Mouse (Mus musculus): ENCODE measurements around the gene Prrg2. TPM values are rescaled to one million over a fixed set of nuclear protein-coding genes. Genes with fewer than 3 reads are reported as not detected.
A peak's percentile ranks its signal among the peaks of the same experiment; 100 is the strongest.
"Not testable (repeated sequence)": the region's sequence is repeated elsewhere in the genome, so short reads cannot be mapped to it uniquely, and the experiment has no call there.

The Prrg2 gene
- 20.5 and 24.7 TPM in 2 replicates for polyA plus RNA-seq (2015; fragmentation: Nextera tagmentation; extraction: Ambion mirVana)

DNA sequence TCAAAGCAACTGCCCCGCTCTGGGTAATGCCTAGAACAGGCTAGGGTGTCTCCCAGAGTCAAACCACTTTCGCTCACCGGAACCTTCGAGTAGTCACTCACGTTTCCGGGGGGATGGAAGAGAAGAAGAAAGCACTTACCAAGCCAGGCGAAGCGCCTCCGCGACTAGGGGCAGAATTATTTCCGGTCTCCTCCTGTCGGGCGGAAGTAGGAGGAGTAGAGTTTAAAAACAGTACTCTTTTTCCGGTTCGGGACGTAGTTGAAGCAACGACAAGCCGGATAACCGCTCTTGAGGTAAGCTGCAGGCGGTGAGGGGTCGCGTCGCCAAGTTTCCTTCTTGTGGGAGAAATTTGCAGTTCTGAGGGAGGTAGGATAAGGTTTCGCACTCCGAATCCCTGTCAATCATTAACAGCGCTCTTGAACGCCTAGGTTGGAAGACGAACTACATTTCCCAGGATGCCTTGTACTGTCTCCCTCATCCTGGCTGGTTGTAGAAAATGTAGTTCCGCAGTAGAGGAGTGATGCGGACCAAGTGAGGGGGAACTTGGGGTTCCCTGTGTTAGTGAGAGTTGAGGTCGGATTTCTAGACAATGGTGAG lies at the start of gene Prrg2, which contains the start of gene Nosip:
Prrg2 (minus strand) TSS at position 439 of the 597 bp plus-strand sequence.
Nosip (plus strand) TSS at position 191 of the 597 bp plus-strand sequence.
- H3K9me3 ChIP-seq, result no peaks in the 10 kb centered on the region
- H3K4me1 ChIP-seq, result peaks cover 19% of the 10 kb centered on the region; the same call in 1 of the 2 replicates
- peak within 1 kb of the TSS; percentile 62 for H3K4me3 ChIP-seq (replicated peaks)
- H3K9ac ChIP-seq, result peak within 1 kb of the TSS; percentile 37
- WGBS, result under 1% methylated on average over 31 of the region's 31 CpGs
- H3K36me3 ChIP-seq, result 0 out of 2 replicates have a peak, but pooled peaks cover 5% of the 10 kb centered on the region
- ATAC-seq (ENCODE audit: insufficient read depth, low FRiP score, low read depth), result peak; percentile 86
- H3K27me3 ChIP-seq (replicated peaks), result no peaks in the 10 kb centered on the region
- H3K4me2 ChIP-seq, result peak within 1 kb of the TSS; percentile 71
- H3K27ac ChIP-seq, result peak within 1 kb of the TSS; percentile 93

DNA sequence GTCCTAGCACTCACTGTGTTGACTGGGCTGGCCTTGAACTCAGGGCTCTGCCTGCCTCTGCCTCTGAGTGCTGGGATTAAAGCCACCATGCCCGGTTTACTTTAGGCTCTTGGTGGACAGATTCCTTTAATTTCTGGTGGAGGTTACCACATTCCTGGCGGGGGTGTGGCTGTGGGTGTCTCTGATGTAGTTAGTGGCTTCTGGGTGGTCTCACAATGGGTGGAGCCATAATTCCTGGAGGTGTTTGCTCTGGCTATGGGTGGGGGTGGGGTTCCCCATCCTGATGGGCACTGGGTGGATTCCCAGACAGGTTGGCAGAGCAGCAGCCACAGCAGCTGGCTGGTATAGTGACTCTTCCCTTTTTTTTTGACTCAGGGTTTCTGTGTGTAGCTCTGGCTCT lies 49.5 kb upstream of the Prrg2 start:
- no peaks in the 10 kb centered on the region for H3K4me1 ChIP-seq
- no peaks in the 10 kb centered on the region for H3K9me3 ChIP-seq
- H3K9ac ChIP-seq, result no peak overlapping the region
- H3K27me3 ChIP-seq (replicated peaks), result no peaks in the 10 kb centered on the region
- no peak overlapping the region for H3K4me2 ChIP-seq
- H3K36me3 ChIP-seq, result no peaks in the 10 kb centered on the region
- no peak overlapping the region for H3K27ac ChIP-seq
- ATAC-seq (ENCODE audit: insufficient read depth, low FRiP score, low read depth), result peak; percentile 34; the same call in 1 of the 2 replicates
- 45% methylated on average over 2 of the region's 2 CpGs for WGBS
- no peak overlapping the region for H3K4me3 ChIP-seq (replicated peaks)

DNA sequence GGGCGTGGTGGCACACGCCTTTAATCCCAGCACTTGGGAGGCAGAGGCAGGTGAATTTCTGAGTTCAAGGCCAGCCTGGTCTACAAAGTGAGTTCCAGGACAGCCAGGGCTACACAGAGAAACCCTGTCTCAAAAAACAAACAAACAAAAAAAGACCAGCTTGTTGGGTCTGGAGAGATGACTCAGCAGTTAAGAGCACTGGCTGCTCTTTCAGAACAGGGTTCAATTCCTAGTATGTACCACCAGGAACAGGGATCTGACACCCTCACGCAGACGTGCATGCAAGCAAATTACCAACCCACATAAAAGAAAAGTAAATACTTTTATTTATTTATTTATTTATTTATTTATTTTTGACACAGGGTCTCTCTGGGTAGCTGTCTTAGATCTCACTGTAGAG lies 47.6 kb upstream of the Prrg2 start:
- 82% methylated on average over 4 of the region's 4 CpGs for WGBS
- not testable (repeated sequence) for H3K4me1 ChIP-seq; H3K36me3 ChIP-seq; H3K9ac ChIP-seq; ATAC-seq (ENCODE audit: insufficient read depth, low FRiP score, low read depth); H3K9me3 ChIP-seq; H3K27me3 ChIP-seq (replicated peaks); H3K27ac ChIP-seq; H3K4me2 ChIP-seq; H3K4me3 ChIP-seq (replicated peaks)

DNA sequence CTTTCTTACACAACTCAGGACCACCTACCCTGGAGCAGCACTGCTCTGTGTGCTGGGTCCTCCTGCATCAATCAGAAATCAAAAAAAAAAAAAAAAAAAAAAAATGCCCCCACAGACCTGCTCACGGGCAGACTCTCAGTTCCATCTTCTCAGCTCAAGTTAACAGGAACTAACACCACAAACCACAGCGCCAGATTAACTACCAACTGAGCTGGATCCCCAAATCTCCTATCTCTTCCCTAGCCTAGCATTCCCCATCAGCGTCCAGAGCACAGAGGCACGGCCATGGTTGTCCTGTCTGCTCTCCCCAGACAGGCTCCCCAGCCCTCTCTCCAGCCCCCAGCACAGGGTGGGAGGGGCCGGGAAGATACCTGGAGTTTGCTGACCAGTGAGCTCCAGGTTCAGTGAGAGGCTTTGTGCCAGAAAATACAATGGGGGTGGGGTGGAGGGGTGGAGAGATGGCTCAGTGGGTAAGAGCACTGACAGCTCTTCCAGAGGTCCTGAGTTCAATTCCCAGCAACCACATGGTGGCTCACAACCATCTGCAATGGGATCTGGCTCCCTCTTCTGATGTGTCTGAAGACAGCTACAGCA lies 44.7 kb upstream of the Prrg2 start:
- Histone ChIP-seq H3K36me3 (no peaks in the 10 kb centered on the region), H3K9ac (no peak overlapping the region), H3K27me3 (replicated peaks) (no peaks in the 10 kb centered on the region), H3K9me3 (no peaks in the 10 kb centered on the region), H3K4me3 (replicated peaks) (no peak overlapping the region), H3K4me2 (no peak overlapping the region), H3K27ac (no peak overlapping the region), H3K4me1 (peaks cover 17% of the 10 kb centered on the region)
- ATAC-seq (ENCODE audit: insufficient read depth, low FRiP score, low read depth), result no peak
- WGBS, result 52% methylated on average over 5 of the region's 5 CpGs

DNA sequence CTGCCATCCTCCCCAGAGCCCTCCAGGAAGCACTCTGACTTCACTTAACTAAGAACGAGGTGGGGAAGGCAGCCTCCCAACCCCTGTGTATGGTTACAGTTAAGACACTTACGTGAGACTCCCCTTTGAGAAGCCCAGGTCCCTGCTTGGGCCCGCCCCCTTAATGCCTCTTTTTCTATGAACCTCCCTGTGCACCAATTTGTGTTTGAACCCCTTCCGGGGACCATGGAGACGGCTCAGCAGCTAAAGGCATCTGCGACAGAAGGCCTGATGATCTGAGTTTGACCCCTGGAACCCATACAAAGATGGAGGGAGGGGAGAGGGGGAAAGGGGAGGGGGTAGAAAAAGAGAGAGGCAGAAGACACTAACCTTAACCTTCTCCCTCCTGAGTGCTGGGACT lies 44.0 kb upstream of the Prrg2 start:
- Histone ChIP-seq H3K4me2 (no peak overlapping the region), H3K36me3 (no peaks in the 10 kb centered on the region), H3K27ac (no peak overlapping the region), H3K4me3 (replicated peaks) (no peak overlapping the region), H3K4me1 (peaks cover 22% of the 10 kb centered on the region), H3K27me3 (replicated peaks) (no peaks in the 10 kb centered on the region), H3K9ac (no peak overlapping the region), H3K9me3 (no peaks in the 10 kb centered on the region)
- 64% methylated on average over 6 of the region's 6 CpGs for WGBS
- ATAC-seq (ENCODE audit: insufficient read depth, low FRiP score, low read depth), result no peak

GRCm38 (mm10) chr7:45105491-45105890 lies 43.0 kb upstream of the Prrg2 start:
- Histone ChIP-seq H3K36me3 (no peaks in the 10 kb centered on the region), H3K4me1 (peaks cover 22% of the 10 kb centered on the region), H3K9ac (no peak overlapping the region), H3K27ac (no peak overlapping the region), H3K27me3 (replicated peaks) (no peaks in the 10 kb centered on the region), H3K4me2 (no peak overlapping the region), H3K9me3 (no peaks in the 10 kb centered on the region), H3K4me3 (replicated peaks) (no peak overlapping the region)
- no peak for ATAC-seq (ENCODE audit: insufficient read depth, low FRiP score, low read depth)
- WGBS, result 67% methylated on average over 8 of the region's 8 CpGs

- H3K9ac ChIP-seq, result no peak overlapping the region
- H3K4me2 ChIP-seq, result no peak overlapping the region
- peaks cover 22% of the 10 kb centered on the region for H3K4me1 ChIP-seq
- no peak overlapping the region for H3K27ac ChIP-seq
- ATAC-seq (ENCODE audit: insufficient read depth, low FRiP score, low read depth), result no peak
- H3K36me3 ChIP-seq, result no peaks in the 10 kb centered on the region
- H3K9me3 ChIP-seq, result no peaks in the 10 kb centered on the region
- no peaks in the 10 kb centered on the region for H3K27me3 ChIP-seq (replicated peaks)
- H3K4me3 ChIP-seq (replicated peaks), result no peak overlapping the region
- WGBS, result 72% methylated on average over 5 of the region's 5 CpGs
These were observed 42.5 kb upstream of the Prrg2 start for GRCm38 (mm10) chr7:45104941-45105340.

GRCm38 (mm10) chr7:45103652-45104180 lies 41.2 kb upstream of the Prrg2 start, which contains the start of gene Fcgrt:
Gene Fcgrt (minus strand): TSS chr7:45103851.
- peak within 1 kb of the TSS; percentile 93 for H3K27ac ChIP-seq
- peaks cover 22% of the 10 kb centered on the region for H3K4me1 ChIP-seq
- H3K9ac ChIP-seq, result peak within 1 kb of the TSS; percentile 9; the same call in 1 of the 2 replicates
- no peaks in the 10 kb centered on the region for H3K9me3 ChIP-seq
- H3K27me3 ChIP-seq (replicated peaks), result no peaks in the 10 kb centered on the region
- peak; percentile 93 for ATAC-seq (ENCODE audit: insufficient read depth, low FRiP score, low read depth)
- H3K4me2 ChIP-seq, result peak within 1 kb of the TSS; percentile 59
- H3K36me3 ChIP-seq, result no peaks in the 10 kb centered on the region
- H3K4me3 ChIP-seq (replicated peaks), result peak within 1 kb of the TSS; percentile 44
- WGBS, result 19% methylated on average over 7 of the region's 7 CpGs

DNA sequence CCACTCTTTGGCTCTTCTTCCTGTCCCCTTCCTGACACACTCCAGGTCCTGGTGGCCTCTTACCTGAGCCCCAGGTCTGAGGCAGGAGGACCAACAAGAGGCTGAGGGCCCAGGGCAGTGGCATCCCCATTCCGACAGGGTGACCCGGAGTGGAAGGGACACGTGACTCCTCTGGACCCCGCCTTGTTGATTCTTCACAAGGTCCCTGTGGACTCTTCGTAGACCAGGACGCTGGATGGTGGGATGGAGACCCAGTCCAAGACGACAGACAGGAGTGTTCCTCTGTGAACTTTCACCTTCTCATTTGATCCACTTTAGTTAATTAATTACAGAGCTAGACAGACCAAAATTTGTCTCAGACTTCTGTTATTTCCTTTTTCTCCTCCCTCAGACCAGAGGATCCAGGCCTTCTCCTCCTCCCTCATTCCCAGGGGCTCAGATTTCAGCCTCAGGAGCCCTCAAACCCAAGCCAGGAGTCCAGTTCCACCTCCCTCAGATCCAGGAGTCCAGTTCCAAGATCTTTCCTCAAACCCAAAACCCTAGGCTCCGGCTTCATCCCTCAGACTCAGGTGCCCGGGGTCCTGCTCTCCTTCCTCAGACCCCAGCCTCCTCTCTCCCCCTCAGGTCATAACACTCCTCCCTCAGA lies 40.6 kb upstream of the Prrg2 start:
- H3K36me3 ChIP-seq, result no peaks in the 10 kb centered on the region
- peaks cover 22% of the 10 kb centered on the region for H3K4me1 ChIP-seq
- 48% methylated on average over 9 of the region's 9 CpGs for WGBS
- H3K27ac ChIP-seq, result peak overlapping the region; percentile 93
- H3K9me3 ChIP-seq, result no peaks in the 10 kb centered on the region
- peak overlapping the region; percentile 9; the same call in 1 of the 2 replicates for H3K9ac ChIP-seq
- peak overlapping the region; percentile 59 for H3K4me2 ChIP-seq
- ATAC-seq (ENCODE audit: insufficient read depth, low FRiP score, low read depth), result 0 out of 2 replicates have a peak, but pooled peaks have one; percentile 2
- peak overlapping the region; percentile 44 for H3K4me3 ChIP-seq (replicated peaks)
- H3K27me3 ChIP-seq (replicated peaks), result no peaks in the 10 kb centered on the region

DNA sequence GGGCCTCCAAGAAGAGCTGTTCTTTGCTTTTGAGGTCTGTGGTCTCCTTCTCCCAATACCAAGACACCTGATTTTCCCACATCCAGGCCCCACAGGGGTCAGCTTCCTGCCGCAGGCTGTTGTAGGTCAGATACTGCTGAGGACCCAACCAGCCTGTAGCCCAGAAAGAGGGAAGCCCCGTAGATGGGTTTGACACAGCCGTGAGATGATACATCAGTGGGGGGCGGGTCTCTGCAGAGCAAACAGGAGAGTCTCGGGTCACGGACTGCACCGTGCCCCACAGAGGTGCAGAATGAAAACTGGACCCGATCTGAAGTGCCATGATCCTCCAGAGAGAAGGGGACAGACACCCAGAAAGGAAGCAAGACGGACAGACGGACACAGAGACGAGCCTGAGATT lies 40.0 kb upstream of the Prrg2 start:
- Histone ChIP-seq H3K27me3 (replicated peaks) (no peaks in the 10 kb centered on the region), H3K9ac (no peak overlapping the region), H3K4me3 (replicated peaks) (peak overlapping the region; percentile 44), H3K9me3 (no peaks in the 10 kb centered on the region), H3K4me1 (peaks cover 22% of the 10 kb centered on the region), H3K4me2 (peak overlapping the region; percentile 59), H3K36me3 (no peaks in the 10 kb centered on the region), H3K27ac (peak overlapping the region; percentile 93; the same call in 1 of the 2 replicates)
- 69% methylated on average over 11 of the region's 11 CpGs for WGBS
- ATAC-seq (ENCODE audit: insufficient read depth, low FRiP score, low read depth), result no peak

DNA sequence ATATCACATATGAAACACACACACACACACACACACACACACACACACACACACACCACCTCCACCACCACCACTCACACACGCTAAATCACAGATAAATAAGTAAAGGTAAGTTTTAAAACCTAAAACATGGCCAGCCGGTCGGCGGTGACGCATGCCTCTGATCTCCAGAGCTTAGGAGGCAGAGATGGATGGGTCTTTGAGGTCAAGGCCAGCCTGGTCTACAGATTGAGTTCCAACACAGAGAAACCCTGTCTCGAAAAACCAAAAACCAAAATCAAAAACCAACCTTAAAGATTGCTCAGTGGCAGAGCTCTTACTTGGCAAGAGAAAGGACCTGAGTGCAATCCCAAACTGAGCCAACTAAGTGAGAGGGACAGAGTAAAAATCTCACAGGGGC lies 37.6 kb upstream of the Prrg2 start:
- Histone ChIP-seq H3K9me3 (no peaks in the 10 kb centered on the region), H3K9ac (no peak overlapping the region), H3K4me2 (0 out of 2 replicates have a peak overlapping the region, but pooled peaks have one; percentile 13), H3K27me3 (replicated peaks) (no peaks in the 10 kb centered on the region), H3K4me3 (replicated peaks) (no peak overlapping the region), H3K36me3 (no peaks in the 10 kb centered on the region), H3K27ac (no peak overlapping the region), H3K4me1 (peaks cover 22% of the 10 kb centered on the region)
- no peak for ATAC-seq (ENCODE audit: insufficient read depth, low FRiP score, low read depth)
- WGBS, result 75% methylated on average over 6 of the region's 6 CpGs
